Mouse (Mus musculus): ENCODE results near the gene Gm20517.

- TF ChIP-seq CTCF (IDR thresholded peaks at IDR 0.05; ENCODE audit: low read depth) (no peak), EP300 (optimal IDR thresholded peaks at IDR 0.05) (no peak)
These were observed 115.2 kb downstream of the Gm20517 start, which contains the start of gene Pgc for GRCm38 (mm10) chr17:47726566-47726965.

Data from stomach, postnatal 0 days (tissue).